Mouse (Mus musculus) inflammation-experienced regulatory T-cells (primary cell): ENCODE results near the gene Tnc. TPM values are rescaled to one million over a fixed set of nuclear protein-coding genes. Genes with fewer than 3 reads are reported as not detected.

Experiments
- polyA plus RNA-seq, 2 experiments: library from polyadenylated mRNA; unstranded; fragments of 100-300 nt; shearing (Covaris generic); gene quantifications; one replicate each; pipeline ENCODE4 v1.2.1; 2017

Gene Tnc
- under 1 TPM; 0.11 to 0.91 TPM for polyA plus RNA-seq

DNA sequence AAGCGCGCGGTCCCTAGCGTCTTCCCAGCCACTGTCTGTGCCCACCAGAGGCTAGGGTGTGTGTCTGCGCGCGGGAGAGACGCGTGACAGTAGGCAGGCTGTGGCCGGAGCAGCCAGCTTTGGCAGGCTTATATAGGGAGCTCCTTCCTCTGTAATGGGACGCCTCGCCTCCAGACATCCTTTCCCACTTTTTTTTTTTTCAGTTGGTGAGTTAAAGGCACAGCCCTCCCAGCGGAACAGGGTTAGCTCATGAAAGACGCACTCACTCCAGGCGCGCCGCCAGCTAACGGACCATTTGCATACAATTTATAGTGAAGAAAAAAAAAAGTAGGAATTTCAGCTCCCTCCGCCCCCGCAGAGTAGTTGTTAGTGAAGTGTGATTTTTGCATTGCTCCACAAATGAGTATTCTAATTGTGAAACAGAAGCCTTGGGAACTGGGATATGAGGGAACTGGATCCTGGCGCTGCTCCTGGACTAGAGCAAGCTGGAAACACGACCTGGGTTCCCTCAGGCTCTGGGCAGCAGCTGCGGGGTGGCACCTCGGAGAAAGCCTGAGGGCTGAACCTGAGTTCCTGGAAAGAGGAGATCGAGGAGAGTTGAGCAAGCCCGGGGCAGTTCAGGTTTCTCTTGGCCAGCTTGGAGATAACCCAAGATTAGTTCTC is at the start of gene Tnc:
Gene Tnc (minus strand): TSS at position 185 of the 663 bp plus-strand sequence.

Other genes starting within 250 kb of the Tnc start
- 100 to 1,000 TPM in 1 of 2 experiments, 10 to 100 TPM in 1; 44.5 to 138 TPM for gene Tnfsf8, start 185.7 kb downstream of the Tnc start, polyA plus RNA-seq